Mouse (Mus musculus) left cerebral cortex, postnatal 10 days (tissue): ENCODE measurements around the gene Adam15. TPM values are rescaled to one million over a fixed set of nuclear protein-coding genes. Genes with fewer than 3 reads are reported as not detected.

Experiments used
- DNase-seq, 2 experiments: peaks; one replicate each; pipeline ENCODE4 v3.0.0; 2021 to 2022; ENCODE audit warnings: low spot score in 2 of 2, mixed read lengths in 1 of 2; ENCODE audit errors: extremely low spot score in 1 of 2
- intact Hi-C: fragments of 180-260 bp; cut with DNase I; formaldehyde crosslinking; loops from one replicate; pipeline ENCODE4 v1.15.1; 2025
- total RNA-seq, 2 experiments: library from RNA; stranded (reverse); gene quantifications; 2 replicates each; pipeline ENCODE4 v1.2.3; 2021

Adam15 gene
- total RNA-seq, 2 experiments from 2014 or later, result 93.0 to 96.9 TPM

DNA sequence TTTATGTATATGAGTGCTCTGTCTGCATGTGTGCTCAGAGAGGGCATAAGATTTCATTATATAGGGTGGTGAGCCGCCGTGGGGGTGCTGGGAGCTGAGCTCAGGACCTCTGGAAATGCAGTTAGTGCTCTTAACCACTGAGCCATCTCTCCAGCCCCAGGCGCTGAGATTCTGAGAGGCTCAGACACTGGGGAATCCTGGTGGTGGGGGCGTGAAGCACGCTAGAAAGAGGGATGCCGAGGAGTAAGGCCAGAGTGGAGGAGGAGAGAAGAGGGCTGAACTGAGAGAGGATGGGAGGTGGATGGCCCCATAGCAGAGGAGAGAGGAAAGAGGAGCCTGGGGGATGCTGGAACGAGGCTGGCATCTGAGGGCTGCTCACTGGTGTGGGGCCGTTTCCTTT lies 14.8 kb upstream of the Adam15 start:
- DNase-seq, result no peak
- intact Hi-C loops, result no loop called here

DNA sequence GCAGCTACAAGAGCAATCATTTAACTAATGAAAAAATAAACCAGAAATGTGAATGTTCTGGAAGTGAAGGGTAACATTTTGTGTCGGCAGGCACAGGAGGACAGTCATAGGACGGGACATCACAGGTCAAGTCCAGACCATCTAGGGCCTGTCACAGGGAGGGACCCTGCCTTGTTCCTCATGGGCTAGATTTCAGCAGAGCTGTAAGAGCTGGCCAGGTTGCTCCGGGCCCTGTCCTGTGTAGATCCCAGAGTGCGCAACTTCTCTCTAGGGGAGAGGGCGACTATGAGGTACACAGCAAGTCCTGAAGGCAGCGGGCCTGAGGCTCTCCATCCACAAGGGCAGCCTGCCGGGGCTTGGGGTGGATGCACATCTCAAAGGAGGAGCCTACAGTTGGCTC lies 11.9 kb upstream of the Adam15 start, which contains the start of gene Dcst2:
Gene Dcst2 (plus strand): TSS at position 301 of the 400 bp plus-strand sequence.
- intact Hi-C loops, result no loop called here
- DNase-seq, result no peak

DNA sequence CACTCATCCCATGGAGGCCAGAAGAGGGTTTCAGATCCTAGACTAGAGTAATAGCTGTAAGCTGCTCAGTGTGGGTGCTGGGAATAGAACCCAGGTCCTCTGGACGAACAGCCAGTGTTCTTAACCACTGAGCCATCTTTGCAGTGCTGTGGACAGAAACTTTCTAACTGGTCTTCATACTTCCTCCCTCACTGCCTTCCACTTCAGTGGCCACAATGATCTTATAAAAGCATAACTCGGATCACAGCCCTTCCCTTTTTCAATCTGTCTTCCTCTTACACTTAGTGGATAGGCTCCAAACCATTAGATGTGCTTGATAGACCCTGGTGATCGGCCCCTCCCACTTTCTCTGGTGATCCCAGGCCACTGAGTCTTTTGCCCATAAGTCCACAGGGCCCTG lies 10.4 kb upstream of the Adam15 start:
- DNase-seq, result no peak
- intact Hi-C loops, result no loop called here

DNA sequence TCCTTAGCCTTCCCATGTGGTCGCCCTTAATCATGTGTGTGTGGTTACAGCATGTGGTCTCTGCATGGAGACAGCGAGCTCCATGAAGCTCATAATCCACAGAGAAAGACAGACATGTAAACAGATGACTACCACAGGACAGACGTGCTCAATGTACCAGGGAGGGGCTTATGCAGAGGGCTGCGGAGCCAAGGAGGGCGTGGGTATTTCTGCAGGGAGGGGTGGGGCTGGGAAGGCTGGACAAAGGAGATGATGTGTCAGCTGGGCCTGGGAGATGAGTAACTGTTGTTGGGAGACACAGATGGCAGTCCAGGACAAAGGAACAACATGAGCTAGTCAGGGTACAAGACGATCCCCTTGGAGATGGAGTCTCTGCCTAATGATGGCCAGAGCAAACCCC lies 9.8 kb upstream of the Adam15 start:
- intact Hi-C loops, result no loop called here
- no peak for DNase-seq

DNA sequence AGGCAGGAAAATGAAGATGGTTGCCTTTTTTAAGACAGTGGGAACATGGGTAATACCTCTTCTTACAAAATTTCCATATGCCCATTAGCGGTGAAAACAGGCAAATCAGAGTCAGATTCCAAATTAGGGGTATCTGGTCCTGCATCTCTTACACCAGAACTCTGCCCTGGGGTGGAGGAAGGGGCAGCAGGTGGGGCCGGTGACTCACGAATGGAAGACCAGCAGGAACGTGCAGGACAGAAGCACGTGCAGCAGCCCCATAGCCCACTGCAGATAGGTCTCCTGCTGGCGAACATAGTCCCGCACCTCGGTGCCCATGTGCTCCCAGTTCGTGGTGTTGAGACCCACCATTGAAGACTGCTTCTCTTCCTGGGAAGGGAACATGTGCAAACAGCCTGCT lies 6.2 kb upstream of the Adam15 start:
- no peak for DNase-seq
- intact Hi-C loops, result no loop called here

DNA sequence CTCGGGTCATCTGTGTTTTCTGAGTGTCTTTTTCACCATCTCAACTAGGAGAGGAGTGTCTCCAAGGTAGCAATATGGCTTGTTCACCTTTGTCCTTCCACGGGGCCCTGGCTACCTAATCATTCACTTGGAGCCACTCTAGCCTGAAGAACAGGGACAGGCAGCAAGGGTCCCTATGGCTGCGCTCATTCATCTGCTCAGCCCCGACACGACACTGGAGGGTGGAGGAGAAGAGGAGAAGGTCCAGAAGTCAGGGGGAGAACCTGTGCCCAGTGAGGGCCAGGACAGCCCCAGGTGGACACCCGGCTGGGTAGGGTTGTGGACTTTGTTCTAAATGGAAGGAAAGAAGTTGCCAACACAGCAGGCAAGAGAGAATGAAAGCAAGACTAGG lies 5.7 kb upstream of the Adam15 start:
- intact Hi-C loops, result no loop called here
- no peak for DNase-seq

DNA sequence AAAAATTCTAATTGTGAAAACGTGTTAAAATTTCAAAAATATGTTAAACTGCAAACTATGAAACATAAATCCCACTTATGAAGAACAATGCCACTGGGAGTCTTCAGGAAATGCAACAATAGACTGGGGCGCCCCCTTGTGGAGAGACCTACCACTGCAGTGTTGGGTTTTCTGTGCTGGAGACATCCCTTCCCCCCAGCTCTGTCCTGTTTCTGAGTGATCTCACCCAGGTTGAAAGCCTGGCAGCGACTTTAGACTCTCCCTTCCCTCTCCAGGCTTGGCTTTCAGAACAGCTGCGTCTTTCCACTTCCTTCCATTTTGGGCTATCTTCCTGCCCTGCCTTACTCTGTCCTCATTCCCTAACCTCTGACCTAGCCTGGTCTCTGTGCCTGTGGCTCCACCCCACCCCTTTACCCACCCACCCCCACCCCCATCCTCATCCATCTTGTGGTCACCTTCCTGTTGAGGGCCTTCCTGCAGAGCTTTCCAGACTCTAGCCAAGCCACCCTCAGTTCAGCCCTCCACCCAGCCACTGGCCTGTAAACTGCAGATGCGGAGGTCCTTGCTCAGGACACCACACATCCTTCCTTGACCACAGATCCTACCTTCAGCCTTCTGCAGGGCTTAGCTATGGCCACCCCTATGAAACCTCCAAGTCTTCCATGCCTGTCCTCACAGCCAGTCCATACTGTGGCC lies 5.2 kb upstream of the Adam15 start:
- DNase-seq, result peak in 1 of 2 experiments; percentile 88
- intact Hi-C loops, result loop anchor here (5.0 kb wide), 1 partner anchor 38 kb away; no protein-coding TSS in a partner anchor

DNA sequence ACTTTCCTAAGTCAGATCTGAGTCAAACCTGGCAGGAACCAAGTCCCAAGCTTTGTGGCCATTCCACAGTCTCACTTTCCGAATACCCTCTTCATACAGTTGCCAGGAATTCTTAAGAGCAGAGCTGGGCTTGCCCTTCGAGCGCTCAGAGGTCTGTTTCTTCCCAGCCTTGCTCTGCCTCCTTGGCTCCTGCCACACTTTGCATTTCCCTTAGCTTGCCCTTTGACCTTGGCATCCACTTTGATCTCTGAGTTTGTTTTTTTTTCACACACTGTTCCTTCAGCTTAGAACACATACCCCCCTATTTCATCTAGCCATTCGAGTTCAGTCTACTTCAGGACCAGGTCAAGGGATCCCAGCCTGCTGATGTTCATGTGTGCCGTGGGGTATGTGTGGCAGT lies 1.5 kb upstream of the Adam15 start:
- intact Hi-C loops, result loop anchor here (5.0 kb wide), 1 partner anchor 34 kb away; no protein-coding TSS in a partner anchor

DNA sequence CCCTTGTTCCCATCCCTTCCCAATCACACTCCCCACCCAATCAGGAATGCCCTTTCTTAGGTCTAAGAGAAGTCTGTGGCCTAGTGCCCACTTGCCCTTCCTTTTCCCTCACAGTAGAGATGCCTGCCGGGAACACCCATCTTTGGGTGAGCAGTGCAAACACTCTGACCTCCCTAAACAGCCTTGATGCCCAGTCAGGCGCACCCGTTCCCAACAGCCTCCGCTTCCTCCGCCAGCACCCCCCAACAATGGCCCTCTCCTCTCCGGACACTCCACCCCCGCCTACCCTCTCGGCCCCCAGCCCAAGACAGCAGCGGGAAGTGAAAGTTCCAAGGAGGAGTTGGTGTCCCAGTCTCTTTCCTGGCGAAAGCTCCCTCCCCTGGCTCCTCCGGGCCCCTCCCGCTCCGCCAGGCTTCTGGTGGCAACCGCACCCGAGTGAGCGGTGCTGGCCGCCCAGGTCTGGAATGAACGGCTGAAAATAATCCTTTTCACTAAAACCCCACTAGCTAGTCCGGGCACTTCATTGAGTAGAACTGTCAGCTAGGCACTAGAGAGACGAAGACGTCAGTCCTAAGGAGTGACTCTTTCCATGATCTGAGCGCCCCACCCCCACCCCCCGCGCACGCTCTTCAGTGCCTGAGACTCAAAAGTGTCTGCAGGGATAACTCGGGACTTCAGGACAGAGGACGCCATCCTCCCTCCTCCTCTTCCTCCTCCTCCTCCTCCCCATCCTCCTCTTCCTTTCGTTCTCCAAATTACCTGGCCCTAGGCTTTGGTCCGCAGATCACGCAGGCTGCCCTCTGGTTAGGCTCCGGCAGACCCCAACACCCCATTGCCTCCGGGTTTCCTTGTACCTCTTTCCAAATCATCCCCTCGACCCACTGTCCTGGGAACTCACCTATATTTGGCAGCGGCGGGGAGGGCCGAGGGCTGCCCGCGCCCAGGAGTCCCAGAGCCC lies 606 bp downstream of the Adam15 start:
- intact Hi-C loops, result loop anchor here (10.0 kb wide), 2 partner anchors 136 to 426 kb away; partner anchors contain the start of gene Ube2q1
- DNase-seq, result peak in 1 of 2 experiments; percentile 75

More for the DNA sequence above, 1.5 kb upstream of the Adam15 start:
- DNase-seq, result no peak

DNA sequence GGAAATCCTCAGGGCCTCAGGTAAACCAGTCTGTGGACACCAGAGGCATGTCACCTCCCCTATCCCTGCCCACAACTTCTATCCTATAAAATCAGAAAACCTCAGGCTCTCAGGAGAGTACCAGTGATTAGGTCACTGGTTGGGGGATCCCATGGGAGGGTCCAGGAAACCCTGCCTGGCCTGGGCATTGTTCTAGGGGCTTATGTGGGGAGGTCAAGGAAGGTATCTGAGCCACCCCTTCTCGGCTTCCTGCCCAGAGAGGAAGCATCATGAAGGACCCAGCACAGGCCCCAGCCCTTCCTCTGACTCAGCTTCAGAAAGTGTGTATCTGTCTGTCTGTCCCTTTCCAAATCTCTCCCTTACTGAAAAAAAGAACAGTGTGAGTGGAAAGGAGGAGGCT lies 1.9 kb downstream of the Adam15 start:
- intact Hi-C loops, result loop anchor here (10.0 kb wide), 2 partner anchors 137 to 427 kb away; partner anchors contain the start of gene Ube2q1

DNA sequence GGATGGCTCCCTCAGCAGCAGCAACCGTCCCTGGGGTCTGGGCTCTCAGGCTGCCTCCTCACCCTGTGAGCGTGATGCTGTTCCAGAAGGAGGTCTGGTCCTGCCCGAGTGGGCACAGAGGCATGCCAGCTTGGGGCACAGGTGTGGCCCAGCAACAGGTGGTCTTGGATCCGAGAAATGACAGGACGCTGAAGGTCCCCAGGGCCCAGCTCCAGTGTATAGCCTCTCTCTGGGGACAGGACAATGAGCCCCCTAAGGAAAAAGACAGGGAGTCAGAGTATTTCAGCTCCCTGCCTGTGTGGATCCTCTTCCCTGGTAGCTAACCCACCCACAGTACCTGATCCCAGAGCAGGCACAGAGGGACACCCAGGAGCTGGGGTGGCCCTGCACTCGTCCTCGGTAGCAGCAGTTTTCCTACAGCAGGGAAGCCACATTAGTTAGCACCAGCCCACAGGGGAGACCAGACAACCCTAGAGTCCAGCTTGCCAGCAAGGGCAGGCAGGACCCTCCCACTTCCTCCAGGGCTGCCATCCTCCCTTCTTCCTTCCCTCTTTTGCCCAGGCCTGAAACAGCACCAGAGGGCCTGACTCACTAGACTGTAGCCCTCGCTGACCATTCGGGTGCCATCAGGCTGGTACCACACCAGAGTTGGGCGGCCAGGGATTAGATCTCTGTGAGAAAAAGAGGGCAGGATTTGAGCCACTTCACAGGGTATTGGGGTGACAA lies 2.8 kb downstream of the Adam15 start:
- intact Hi-C loops, result loop anchor here (10.0 kb wide), 2 partner anchors 138 to 428 kb away; partner anchors contain the start of gene Ube2q1
- DNase-seq, result no peak

More for the DNA sequence above, 1.9 kb downstream of the Adam15 start:
- peak in 1 of 2 experiments; percentile 66 for DNase-seq

DNA sequence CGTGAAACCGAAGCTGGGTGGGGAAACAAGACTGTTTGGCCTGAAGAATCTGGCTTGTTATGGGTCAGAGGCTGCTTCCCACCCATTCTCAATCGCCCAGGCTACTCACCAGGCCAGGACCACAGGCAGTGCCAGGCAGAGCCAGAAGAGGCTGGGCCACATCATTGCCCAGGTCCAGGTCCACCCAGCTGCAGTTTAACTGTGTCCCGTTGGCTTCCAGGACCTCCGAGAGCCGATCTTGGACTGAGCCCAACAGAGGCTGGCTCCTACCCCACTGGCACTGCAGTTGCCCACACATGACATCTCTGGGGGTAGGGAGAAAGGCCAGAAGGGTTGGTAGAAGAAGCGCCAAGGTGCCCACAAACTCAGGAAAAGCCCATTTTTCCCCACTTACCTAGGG lies 6.5 kb downstream of the Adam15 start:
- peak in 1 of 2 experiments; percentile 35 for DNase-seq

DNA sequence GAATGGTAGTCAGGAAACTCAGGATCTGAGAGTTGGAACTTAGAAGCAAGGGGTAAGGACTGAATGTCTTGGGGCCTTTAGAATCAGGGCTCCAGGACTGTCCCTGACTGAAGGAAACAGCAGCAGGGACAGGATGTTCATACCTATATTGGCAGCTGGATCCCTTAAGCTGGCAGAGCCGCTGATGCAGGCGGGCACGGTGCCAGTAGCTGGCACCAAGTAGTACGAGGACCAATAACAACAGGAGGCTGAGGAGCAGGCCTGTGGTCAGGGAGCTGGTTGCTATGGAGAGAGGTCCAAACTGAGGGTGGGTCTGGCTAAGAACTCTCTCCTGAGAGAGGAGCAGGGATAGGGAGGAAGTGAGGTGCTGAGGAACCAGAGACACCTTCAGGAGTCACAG lies 8.0 kb downstream of the Adam15 start:
- intact Hi-C loops, result loop anchor here (10.0 kb wide), 2 partner anchors 143 to 433 kb away; partner anchors contain the start of gene Ube2q1
- DNase-seq, result peak in 1 of 2 experiments; percentile 30

More for the DNA sequence above, 6.5 kb downstream of the Adam15 start:
- intact Hi-C loops, result loop anchor here (10.0 kb wide), 2 partner anchors 142 to 432 kb away; partner anchors contain the start of gene Ube2q1

DNA sequence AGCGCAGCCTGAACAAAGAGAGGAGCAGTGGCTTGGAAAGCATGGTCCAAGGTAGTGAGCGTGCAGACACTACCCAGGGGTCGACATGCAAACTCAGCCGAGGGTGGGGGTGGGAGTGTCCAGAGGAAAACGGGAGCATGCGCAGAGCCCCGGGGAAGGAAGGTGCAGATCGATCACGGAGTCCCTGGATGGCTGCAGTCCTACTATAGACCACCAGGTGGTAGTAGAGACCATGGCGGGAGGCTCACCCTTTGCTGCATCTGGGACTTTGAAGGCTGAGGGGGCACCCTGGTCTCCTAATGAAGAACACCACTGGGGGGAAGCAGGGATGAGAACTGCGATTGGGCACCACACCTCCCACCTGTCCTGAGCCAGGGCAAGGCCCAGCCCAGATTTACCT lies 9.3 kb downstream of the Adam15 start:
- DNase-seq, result peak; percentile 59 to 85
- intact Hi-C loops, result loop anchor here (10.0 kb wide), 2 partner anchors 144 to 434 kb away; partner anchors contain the start of gene Ube2q1

DNA sequence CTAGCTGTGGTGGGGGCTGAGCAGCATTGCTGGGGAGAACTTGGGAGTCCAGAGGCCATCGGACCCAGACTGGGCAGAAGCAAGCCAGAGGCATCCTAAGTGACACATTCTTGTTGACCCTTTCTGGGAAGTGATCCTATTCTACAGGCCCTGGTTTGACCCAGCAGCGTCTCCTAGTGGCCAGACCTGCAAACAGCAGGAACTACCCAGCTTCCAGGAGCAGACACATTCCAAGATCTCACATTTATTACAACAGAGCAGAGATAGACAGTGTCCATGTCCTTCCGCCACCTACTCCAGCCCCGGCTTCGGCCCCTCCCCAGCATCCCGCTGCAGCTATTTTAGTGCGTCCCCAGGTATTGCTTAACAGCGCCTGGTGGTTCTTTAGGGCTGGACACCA lies 10.4 kb downstream of the Adam15 start:
- peak; percentile 66 to 72 for DNase-seq
- intact Hi-C loops, result no loop called here

DNA sequence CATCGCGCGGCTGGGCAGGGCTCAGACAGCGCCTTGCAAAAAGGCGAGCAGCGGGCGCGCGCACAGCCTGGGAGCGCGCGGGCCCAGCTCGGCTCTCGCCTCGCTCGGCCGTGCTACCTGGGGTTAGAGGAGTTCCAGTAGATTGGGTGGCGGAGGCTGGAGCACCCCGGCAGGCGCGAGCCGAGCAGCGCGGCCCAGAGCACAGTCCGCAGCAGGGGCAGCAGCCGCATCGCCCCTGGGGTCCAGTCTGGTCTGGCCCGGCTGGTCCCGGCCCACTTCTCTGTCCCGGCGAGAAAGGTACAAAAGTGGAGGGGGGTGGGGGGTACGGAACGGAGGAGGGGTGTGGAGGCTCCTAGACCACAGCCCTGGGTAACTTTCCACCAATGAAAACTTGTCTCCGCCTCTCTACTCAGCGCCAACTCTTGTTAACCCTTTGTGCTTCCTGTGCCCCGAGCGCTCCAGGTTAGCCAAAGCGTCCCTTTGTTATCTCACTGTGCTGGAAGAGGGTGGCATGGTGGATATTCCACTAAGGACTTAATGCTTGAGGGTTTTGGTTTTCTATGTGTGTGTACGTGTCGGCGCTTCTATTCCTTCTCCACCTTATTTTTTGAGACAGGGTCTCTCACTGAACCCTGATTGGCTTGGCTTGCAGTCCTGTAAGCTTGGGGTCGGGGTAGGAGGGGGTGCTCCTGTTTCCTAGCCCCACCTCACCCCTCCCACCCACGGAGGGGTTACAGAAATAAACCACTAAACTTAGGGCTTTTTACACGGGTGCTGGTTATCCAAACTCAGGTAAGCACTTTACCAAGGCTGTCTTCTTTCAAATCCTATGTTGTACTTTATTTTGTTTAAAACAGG lies 11.8 kb downstream of the Adam15 start, which contains the start of gene Efna4:
Gene Efna4 (minus strand): TSS at position 308 of the 858 bp plus-strand sequence.
- intact Hi-C loops, result no loop called here

DNA sequence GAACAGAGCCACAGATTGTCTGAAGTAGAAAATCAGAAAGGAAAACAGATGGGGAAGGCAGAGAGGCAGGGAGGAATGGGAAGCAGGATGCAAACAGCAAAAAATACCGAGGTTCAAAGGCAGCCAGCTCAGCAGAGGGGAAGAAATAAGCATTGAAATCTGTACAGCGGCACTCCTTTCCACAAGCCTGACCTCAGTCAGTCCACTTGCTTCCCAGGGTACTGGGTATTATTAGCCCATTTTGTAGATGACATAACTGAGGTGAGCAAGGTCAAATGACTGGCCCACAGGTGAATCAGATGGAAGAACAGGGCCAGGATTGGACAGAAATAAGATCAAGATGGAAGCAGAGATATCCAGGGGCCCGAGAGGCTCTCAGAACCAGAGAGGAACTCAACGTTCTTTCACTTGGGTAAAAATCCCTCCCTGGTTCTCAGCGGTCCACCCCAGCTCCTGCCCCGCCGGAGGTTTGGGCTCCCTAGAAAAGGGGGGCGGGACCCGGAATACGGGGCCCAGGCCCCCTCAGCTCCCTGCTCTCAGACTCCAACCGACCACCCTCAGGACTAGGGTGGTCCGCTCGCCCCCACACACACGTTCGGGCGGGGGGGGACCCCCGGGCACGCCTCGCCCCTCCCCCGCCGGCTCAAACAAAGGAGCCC lies 12.6 kb downstream of the Adam15 start:
- intact Hi-C loops, result no loop called here
- no peak for DNase-seq

More for the DNA sequence above, 11.8 kb downstream of the Adam15 start, which contains the start of gene Efna4:
- DNase-seq, result peak in 1 of 2 experiments; percentile 69
